Mouse (Mus musculus): ENCODE results near the gene St7l. TPM values are rescaled to one million over a fixed set of nuclear protein-coding genes. Genes with fewer than 3 reads are reported as not detected.

St7l gene
- polyA plus RNA-seq (2015; fragmentation: Nextera tagmentation; extraction: Ambion mirVana), result 25.7 and 30.1 TPM in 2 replicates

GRCm38 (mm10) chr3:104863786-104864650 lies at the start of gene St7l, which contains the start of gene Capza1:
Gene St7l (plus strand): TSS chr3:104864005.
Gene Capza1 (minus strand): TSS chr3:104864505.

GRCm38 (mm10) chr3:104817991-104818748 lies 45.6 kb upstream of the St7l start, which contains the start of gene Mov10:
Gene Mov10 (minus strand): TSS chr3:104818563.

DNA sequence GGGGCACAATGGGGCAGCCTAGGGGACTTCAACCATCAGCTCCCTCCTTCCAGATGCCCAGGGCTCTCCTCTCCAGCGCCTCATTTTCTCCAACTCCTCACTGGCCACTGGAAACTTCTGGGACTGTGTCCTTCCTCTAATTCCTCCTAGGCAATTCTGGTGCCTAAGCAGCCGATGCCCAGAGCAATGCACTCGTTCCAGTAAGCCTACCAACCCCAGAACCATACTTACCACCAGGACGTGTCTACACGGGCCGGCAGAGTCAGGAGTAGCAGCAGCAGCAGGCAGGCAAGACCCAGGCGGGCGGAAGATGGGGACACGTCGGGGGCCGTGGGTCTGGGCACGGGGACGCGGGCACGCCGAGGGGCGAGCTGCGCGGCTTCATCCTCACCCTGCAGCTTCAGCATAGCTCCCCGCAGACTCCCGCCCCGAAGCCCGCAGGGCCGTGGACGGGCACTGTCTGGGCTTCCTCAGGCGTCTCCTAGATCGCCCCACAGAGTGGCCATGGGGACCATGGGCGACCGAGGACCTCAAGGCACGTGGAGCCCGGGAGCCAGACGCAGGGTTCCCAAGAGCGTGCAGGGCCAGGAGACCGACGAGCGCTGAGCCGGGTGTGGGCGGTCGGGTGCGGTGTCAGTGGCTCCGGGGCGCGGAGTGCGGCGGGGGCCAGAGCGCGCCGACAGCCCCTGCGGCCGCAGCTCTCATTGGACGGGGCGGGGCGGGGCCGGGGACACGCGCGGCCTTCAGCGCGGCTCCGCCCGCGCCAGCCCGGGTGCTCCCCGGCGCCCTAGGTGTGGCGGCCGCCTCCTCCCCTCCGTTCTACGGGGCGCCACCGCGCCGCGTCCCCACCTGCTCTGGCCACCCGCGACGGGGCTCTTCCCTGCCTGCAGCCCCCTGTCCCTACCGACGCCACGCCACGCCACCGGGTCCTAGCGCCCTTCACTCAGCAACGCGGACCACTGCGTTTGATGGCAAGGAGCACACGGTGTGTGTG lies 97.6 kb downstream of the St7l start, which contains the start of gene Wnt2b:
Gene Wnt2b, minus strand, starts transcription at position 856 of the 994 bp plus-strand sequence.

Other genes starting within 250 kb of the St7l start
- gene Slc16a1, start 225.3 kb upstream of the St7l start, polyA plus RNA-seq (2015; fragmentation: Nextera tagmentation; extraction: Ambion mirVana), result 30.8 and 39.5 TPM in 2 replicates
- gene Ppm1j, start 82.9 kb upstream of the St7l start, polyA plus RNA-seq (2015; fragmentation: Nextera tagmentation; extraction: Ambion mirVana), result 1.2 and 1.3 TPM in 2 replicates
- not detected in 2 replicates for gene Fam19a3, start 82.2 kb upstream of the St7l start, polyA plus RNA-seq (2015; fragmentation: Nextera tagmentation; extraction: Ambion mirVana)
- 166 and 188 TPM in 2 replicates for gene Rhoc, start 75.6 kb upstream of the St7l start, polyA plus RNA-seq (2015; fragmentation: Nextera tagmentation; extraction: Ambion mirVana)
- 13.3 and 14.5 TPM in 2 replicates for gene Mov10, start 45.4 kb upstream of the St7l start, polyA plus RNA-seq (2015; fragmentation: Nextera tagmentation; extraction: Ambion mirVana)
- 122 and 134 TPM in 2 replicates for gene Capza1, start 500 bp downstream of the St7l start, polyA plus RNA-seq (2015; fragmentation: Nextera tagmentation; extraction: Ambion mirVana)
- gene Wnt2b, start 97.9 kb downstream of the St7l start, polyA plus RNA-seq (2015; fragmentation: Nextera tagmentation; extraction: Ambion mirVana), result 2.0 and 2.3 TPM in 2 replicates
- gene Cttnbp2nl, start 189.1 kb downstream of the St7l start, polyA plus RNA-seq (2015; fragmentation: Nextera tagmentation; extraction: Ambion mirVana), result 10.6 and 12.6 TPM in 2 replicates
- not detected in 2 replicates for gene 4930564D02Rik, start 202.8 kb downstream of the St7l start, polyA plus RNA-seq (2015; fragmentation: Nextera tagmentation; extraction: Ambion mirVana)

Data from urinary bladder, postnatal 0 days (tissue).